Mouse (Mus musculus) E14TG2a.4 (cell line): Measurements from ENCODE around the gene Lin9.
A peak's percentile ranks its signal among the peaks of the same experiment; 100 is the strongest.
"Not testable (repeated sequence)": the region's sequence is repeated elsewhere in the genome, so short reads cannot be mapped to it uniquely, and the experiment has no call there.

Experiments used
- H3K27me3 ChIP-seq: 2 replicates; pipeline ENCODE4 v1.6.1; 2014; ENCODE audit warnings: low read length, control low read depth; ENCODE audit not compliant: insufficient read depth
- H3K36me3 ChIP-seq: 2 replicates; pipeline ENCODE4 v1.6.1; 2014; ENCODE audit warnings: low read length, control low read depth; ENCODE audit not compliant: insufficient read depth
- H3K4me1 ChIP-seq: replicated peaks from 2 replicates; pipeline ENCODE4 v1.6.1; 2014; ENCODE audit warnings: low read depth, low read length, control low read depth
- H3K4me3 ChIP-seq: replicated peaks from 2 replicates; pipeline ENCODE4 v1.5.1; 2014; ENCODE audit warnings: mild to moderate bottlenecking, low read length
- H3K9me3 ChIP-seq: 2 replicates; pipeline ENCODE4 v1.6.1; 2014; ENCODE audit warnings: low read length, control low read depth
- CTCF ChIP-seq: conservative IDR thresholded peaks from 2 replicates; pipeline ENCODE4 v1.5.1; 2014; ENCODE audit warnings: low read length
- NANOG ChIP-seq: IDR thresholded peaks from 2 replicates; pipeline ENCODE4 v1.6.1; 2014; ENCODE audit warnings: borderline replicate concordance, low read length, mixed read lengths
- POU5F1 ChIP-seq: IDR thresholded peaks from 2 replicates; pipeline ENCODE4 v1.6.1; 2014; ENCODE audit warnings: low read length, borderline replicate concordance

Gene Lin9

DNA sequence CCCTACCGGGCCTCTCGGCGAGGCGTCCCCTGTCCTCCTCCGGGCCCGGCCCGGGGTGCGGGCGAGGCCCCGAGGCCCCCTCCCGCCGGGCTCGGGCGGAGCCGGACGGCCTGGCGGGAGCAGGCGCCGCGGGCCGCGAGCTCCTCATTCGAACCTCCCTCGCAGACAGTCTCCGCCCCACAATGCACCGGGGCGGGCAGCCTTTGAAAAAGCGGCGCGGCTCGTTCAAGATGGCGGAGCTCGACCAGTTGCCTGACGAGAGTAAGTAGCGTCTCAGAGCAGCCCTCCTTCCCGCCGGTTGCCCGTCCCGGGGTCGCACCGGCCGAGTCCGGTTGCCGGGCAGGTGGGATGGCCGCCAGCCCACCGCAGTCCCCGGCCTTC lies at the start of gene Lin9:
Gene Lin9, plus strand, starts transcription at position 14 of the 381 bp plus-strand sequence.
- no peaks in the 10 kb centered on the region for H3K27me3 ChIP-seq
- TF ChIP-seq POU5F1 (no peak), NANOG (no peak), CTCF (no peak)
- peaks cover 29% of the 10 kb centered on the region for H3K4me1 ChIP-seq
- peak within 1 kb of the TSS; percentile 96 for H3K4me3 ChIP-seq
- no peaks in the 10 kb centered on the region for H3K9me3 ChIP-seq
- H3K36me3 ChIP-seq = peaks cover 11% of the 10 kb centered on the region; the same call in 1 of the 2 replicates

DNA sequence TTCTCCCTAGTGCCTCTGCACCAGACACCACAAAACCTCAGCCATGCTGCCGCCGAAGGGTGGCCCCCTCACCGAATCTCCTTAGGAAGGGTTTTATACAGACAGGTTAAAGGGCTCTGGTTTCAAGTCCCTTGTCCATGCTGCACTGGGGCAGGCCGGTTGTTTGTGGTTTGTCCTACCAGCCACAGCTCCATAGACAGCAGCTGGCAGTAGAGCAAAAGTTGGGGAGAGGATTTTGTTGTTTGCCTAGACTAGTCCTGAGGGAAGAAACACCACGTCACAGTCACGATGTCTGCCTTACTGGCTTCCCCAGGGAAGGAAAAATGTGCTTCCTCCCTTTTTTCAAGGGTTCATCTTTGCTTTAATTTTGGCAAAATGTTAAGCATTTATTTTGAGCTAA lies 40.4 kb upstream of the Lin9 start:
- Histone ChIP-seq H3K4me1 (peaks cover 51% of the 10 kb centered on the region), H3K4me3 (no peak overlapping the region), H3K27me3 (no peaks in the 10 kb centered on the region), H3K9me3 (no peaks in the 10 kb centered on the region), H3K36me3 (peaks cover 98% of the 10 kb centered on the region)
- TF ChIP-seq NANOG (no peak), CTCF (no peak), POU5F1 (no peak)

DNA sequence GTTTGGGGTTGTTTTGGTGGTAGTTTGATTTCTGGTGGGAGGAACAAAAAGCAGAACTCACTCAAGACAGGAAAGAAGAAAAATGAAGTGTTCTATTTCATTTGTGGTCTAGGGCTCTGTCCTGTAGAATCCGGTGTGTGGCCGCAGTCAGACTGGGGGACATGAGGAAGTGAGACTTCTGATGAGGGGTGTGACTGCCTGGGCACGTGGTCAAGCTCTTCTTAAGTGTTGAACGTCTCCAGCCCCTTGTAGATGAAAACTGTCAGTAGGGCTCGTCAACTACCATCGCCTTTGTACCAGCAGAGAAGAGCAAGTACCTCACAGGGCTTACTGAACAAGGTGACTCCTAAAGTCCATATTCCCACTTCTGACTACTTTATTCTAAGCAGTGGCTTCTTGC lies 39.1 kb upstream of the Lin9 start:
- H3K9me3 ChIP-seq = no peaks in the 10 kb centered on the region
- no peaks in the 10 kb centered on the region for H3K27me3 ChIP-seq
- H3K36me3 ChIP-seq = peaks cover 87% of the 10 kb centered on the region
- H3K4me1 ChIP-seq = peaks cover 58% of the 10 kb centered on the region
- no peak for TF ChIP-seq CTCF
- TF ChIP-seq POU5F1 = no peak
- no peak for TF ChIP-seq NANOG
- H3K4me3 ChIP-seq = no peak overlapping the region

DNA sequence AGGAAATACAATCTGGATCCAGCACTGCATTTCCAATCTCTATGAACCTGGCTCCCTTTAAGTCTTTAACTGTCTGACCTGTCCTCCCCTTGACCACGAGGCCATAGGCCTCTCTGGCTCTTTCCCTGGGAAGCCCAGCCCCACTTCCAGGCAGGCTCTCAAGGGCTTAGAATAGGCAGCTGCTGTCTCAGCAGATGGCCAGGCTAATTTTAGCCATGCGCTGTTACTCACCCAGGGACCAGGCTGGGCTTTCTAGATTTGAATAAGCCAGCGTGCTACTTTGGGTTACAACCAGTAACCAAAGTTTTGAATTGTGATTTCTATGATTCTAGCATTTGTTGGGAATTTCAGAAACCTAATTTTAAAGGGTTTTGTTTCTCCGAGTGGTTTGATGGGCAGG lies 36.4 kb upstream of the Lin9 start:
- Histone ChIP-seq H3K27me3 (no peaks in the 10 kb centered on the region), H3K36me3 (peaks cover 59% of the 10 kb centered on the region), H3K4me3 (no peak overlapping the region), H3K9me3 (peaks cover 8% of the 10 kb centered on the region; the same call in 1 of the 2 replicates), H3K4me1 (peaks cover 69% of the 10 kb centered on the region)
- TF ChIP-seq POU5F1 (no peak), NANOG (no peak), CTCF (no peak)

DNA sequence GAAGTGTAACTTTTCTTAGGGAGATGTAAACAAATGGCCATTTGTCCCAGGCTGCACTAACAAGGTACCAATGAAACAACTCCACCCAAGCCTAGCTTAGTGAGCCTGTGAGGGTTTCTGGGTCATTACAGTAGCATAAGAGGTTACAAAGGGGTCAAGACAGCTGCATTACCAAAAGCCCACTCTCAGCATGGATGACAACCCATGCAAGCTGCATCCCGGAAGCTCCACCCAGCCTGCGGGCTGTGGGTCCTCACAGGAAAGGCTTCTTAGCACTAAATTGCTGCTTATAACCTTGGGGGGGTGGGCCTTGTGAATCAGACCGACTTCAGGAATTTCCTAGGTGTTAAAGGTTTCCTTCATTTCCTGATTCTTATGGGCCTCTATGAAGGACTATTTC lies 34.8 kb upstream of the Lin9 start:
- peaks cover 22% of the 10 kb centered on the region for H3K9me3 ChIP-seq
- H3K27me3 ChIP-seq = no peaks in the 10 kb centered on the region
- TF ChIP-seq NANOG = no peak
- TF ChIP-seq POU5F1 = no peak
- no peak for TF ChIP-seq CTCF
- H3K4me3 ChIP-seq = no peak overlapping the region
- H3K4me1 ChIP-seq = peaks cover 58% of the 10 kb centered on the region
- peaks cover 50% of the 10 kb centered on the region for H3K36me3 ChIP-seq

DNA sequence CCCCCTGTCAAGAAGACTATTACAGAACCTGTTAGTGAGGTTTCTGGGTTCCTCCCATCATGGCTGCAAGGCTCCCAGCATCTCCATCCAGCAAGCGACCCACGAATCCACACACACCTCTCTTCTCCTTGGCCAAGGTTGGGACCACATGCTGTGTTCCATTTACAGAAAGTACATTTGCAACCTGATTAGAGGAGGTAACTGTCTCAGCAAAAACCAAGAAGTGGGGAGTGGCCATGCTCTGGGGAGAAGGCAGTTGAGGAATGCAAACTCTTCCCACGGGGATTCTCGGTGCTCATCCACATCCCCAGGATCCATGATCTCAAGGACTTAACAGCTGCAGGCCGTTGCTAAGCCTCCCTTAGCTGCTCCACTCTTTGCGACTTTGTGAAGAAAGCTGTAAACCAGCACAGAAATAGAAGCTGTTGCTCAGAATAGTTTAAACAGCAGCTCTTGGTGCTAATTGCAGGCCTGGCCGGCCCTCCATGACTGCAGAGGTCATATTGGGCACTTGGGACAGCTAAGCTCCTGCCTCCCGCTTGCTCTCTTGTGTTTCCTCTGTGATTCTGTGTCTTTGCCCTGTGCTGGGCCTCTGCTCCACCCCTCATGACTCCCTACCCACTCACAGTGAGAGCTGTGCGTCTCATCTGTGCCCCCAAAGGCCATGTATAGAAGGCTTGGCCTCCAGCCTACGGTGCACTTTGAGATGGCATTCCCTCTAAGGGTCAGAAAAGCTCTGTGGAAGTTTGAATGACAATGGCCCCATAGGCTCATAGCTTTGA lies 34.0 kb upstream of the Lin9 start:
- H3K4me1 ChIP-seq = peaks cover 50% of the 10 kb centered on the region
- TF ChIP-seq CTCF (no peak), POU5F1 (no peak), NANOG (no peak)
- peaks cover 41% of the 10 kb centered on the region for H3K36me3 ChIP-seq
- no peaks in the 10 kb centered on the region for H3K27me3 ChIP-seq
- peaks cover 31% of the 10 kb centered on the region for H3K9me3 ChIP-seq
- 0 out of 2 replicates have a peak overlapping the region, but pooled peaks have one; percentile 3 for H3K4me3 ChIP-seq

DNA sequence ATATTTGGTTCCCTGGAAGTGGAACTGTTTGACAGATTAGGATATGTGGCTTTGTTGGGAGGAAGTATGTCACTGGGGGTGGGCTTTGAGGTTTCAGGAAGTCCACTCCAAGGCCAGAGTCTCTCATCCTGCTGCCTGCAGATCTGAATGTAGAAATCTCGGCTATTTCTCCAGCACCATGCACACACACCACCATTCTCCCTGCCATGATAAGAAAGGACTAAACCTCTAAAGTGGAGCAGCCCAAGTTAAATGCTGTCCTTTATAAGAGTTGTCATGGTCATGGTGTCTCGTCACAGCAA lies 33.4 kb upstream of the Lin9 start:
- Histone ChIP-seq H3K4me1 (peaks cover 47% of the 10 kb centered on the region), H3K9me3 (peaks cover 31% of the 10 kb centered on the region), H3K36me3 (peaks cover 36% of the 10 kb centered on the region), H3K27me3 (no peaks in the 10 kb centered on the region), H3K4me3 (no peak overlapping the region)
- TF ChIP-seq POU5F1 (no peak), NANOG (no peak), CTCF (no peak)

DNA sequence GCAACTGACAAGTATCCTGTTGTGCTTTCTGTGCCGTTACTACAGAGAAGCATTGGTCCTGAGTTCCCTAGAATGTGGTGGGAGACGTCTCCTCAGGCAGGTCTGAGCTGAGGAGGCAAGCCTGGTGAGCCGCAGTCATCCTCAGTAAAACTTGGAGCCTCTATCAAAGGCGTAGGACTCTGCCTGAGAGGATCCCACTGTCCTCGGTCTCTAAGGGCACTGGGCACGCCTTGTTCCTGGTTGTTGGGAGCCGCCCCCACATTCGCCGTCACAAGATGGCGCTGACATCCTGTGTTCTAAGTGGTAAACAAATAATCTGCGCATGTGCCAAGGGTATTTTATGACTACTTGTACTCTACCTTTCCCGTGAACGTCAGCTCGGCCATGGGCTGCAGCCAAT lies 29.1 kb upstream of the Lin9 start:
- peaks cover 42% of the 10 kb centered on the region for H3K9me3 ChIP-seq
- peaks cover 13% of the 10 kb centered on the region for H3K4me1 ChIP-seq
- H3K4me3 ChIP-seq, H3K27me3 ChIP-seq, H3K36me3 ChIP-seq: not testable (repeated sequence)

DNA sequence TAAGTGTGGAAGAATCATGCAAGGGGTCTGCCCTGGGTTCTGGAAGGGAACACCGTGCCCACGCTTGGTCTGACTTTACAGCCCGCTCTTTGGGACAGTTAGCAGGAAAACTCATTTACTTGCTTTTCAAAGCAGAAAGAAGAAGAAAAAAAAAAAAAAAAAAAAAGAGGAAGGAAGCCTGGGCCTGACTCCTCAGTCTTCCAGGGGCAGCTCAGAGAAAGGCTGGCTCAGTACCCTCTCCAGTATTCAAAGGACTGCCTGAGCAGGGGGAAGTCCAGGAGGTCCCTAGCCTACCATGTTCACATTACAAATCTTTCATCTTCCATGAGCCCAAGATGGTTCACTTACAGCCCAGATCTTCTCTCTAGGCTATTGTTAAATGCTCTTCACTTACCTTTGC lies 24.2 kb upstream of the Lin9 start:
- H3K4me1 ChIP-seq = no peaks in the 10 kb centered on the region
- no peak overlapping the region for H3K4me3 ChIP-seq
- TF ChIP-seq POU5F1 (no peak), NANOG (no peak), CTCF (no peak)
- H3K9me3 ChIP-seq = peaks cover 33% of the 10 kb centered on the region
- H3K36me3 ChIP-seq = no peaks in the 10 kb centered on the region; the same call in 1 of the 2 replicates
- H3K27me3 ChIP-seq = no peaks in the 10 kb centered on the region
